Mouse (Mus musculus) lung, postnatal 25 days (tissue): Measurements from ENCODE around the gene Atf5.

ENCODE experiments used
- DNase-seq: peaks from one replicate; pipeline ENCODE4 v3.0.0; 2022; ENCODE audit warnings: low spot score

Gene Atf5

GRCm38 (mm10) chr7:44850146-44850545, 33.7 kb upstream of the Atf5 start:
- peak; percentile 75 for DNase-seq

DNA sequence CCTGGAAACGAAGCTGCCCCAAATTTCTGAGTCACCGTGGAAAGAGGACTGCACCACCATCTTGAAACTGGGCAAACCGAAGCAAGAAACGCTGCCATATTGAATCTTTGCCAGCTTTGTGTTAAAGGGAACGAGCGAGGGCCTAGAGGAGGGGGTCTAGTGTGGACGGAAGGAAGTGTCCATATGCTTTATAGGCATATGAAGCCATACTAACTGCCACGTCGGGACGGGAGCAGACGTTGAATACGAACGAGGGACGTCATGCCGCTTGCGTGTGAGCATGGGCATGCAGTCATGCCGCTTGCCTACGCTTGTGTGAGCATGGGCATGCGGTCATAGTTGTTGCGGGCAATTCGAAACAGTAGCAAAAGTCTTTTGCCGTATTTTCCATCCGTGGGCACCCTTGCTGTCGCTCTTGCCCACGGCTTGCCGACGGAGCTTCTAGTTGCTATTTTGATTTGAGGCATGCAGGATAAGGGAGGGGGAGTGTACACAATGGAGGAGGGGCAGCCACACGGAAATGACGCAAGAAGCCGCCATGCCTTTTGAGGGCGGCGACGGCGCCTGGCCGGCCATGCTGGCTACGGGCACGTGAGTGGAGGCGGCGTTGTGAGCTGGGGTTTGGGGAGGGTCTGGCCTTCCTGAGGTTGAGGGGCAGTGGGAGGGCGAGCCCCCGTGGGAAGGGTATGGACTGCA, 33.1 kb upstream of the Atf5 start:
- peak; percentile 92 for DNase-seq

GRCm38 (mm10) chr7:44848561-44849415, 32.3 kb upstream of the Atf5 start, which contains the start of the genes Akt1s1 and Tbc1d17:
TSS of gene Akt1s1 (plus strand) at chr7:44848991.
TSS of gene Tbc1d17 (minus strand) at chr7:44849079.
- peak; percentile 100 for DNase-seq

- no peak for DNase-seq
These were observed 31.3 kb upstream of the Atf5 start for GRCm38 (mm10) chr7:44847772-44848171.

DNA sequence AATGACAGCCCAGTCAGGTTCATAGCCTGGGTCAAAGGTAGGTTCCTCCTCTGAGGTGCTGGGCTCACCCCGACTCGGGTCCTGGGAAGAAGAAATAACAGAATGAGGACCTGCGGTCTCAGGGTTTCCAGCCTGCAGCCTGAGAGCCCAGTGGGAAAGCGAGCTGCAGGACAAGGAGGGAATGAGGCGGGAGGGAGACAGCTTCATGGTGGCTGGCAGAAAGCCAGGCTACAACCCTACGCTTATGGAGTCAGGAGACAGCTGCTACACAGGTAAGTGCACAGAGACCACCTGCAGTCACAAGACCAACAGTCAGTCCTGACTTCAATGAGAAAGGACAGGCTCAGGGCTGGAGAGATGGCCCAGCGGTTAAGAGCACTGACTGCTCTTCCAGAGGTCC, 30.3 kb upstream of the Atf5 start:
- no peak for DNase-seq

- DNase-seq: no peak
These were observed 28.5 kb upstream of the Atf5 start for GRCm38 (mm10) chr7:44845006-44845405.

DNA sequence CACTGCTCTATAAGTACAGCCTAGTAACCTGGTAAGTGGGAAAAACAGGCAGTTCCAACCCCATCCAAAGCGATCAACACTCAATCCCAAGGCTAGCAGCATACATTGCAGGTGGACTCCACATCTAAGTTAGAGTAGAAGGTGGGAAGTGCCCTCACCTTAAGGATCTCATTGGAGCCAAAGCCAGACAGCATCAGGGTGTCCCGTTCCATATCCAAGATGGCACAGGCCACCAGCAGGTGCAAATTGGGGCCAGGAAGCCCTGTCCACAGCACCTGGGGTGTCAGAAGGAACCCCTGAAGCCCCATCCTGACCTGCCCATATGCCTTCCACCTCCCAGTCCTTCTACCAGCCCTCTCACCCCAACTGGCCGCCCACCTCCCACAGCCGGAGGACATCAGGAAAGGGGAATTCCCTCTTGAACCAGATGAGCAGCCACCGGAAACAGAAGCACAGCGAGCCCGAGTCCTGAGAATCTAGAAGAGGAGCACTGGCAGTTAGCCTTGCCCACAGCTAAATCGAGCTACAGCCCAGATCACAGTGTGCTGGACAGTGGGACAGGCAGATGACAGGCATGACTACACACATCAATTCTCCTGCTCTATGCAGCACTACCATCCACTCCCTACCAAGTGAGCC, 25.5 kb upstream of the Atf5 start:
- no peak for DNase-seq

DNA sequence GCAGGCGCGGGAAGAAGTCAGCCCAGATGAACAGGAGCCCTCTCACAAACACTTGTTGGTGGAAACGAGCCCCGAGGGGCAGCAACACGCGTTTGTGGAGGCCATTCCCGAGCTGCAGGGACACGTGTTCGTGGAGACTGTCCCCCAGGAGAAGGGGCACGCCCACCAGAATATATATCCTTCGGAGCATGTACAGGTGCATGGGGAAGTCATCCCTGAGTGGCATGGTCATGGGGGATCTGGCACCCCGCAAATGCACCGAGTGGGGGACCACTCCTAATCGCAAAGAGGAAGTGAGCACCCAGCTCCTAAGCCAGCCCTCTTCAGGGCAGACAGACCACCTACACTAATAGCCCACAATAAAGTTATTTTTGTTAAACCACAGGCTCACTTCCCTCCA, 24.0 kb upstream of the Atf5 start:
- no peak for DNase-seq

GRCm38 (mm10) chr7:44839491-44840191, 23.2 kb upstream of the Atf5 start:
- no peak for DNase-seq

DNA sequence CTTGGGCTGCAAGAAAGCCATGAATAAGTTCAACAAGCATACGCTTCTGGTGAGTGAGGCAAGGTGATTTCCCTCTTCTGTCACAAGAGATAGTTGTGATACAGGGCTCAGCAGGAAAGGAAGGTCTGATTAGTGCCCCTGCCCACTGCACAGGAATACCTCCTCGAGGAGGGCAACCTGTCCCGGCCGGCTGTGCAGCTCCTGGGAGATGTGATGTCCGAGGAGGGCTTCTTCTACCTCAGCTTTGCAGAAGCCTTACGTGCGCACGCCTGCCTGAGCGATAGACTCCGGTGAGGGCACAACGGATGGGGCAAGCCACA, 22.7 kb upstream of the Atf5 start:
- no peak for DNase-seq

DNA sequence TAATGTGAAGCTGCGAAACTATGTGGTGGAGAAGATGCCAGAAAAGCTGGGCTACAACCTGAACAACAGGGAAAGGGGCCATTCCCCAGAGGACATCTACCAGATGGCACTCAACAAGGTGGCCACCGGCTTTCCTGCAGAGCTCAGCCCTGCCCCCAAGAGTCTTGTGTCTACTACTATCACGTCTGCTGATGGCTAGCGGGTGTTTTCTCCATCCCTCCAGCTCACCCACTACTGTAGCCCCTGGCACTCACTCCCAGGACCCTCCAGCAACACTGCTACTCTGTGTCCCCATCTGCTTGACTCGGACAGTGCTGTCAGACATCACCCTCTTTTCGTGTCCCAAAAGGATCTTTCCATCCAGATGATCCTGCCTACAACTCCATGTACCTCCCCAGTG, 21.6 kb upstream of the Atf5 start:
- no peak for DNase-seq

DNA sequence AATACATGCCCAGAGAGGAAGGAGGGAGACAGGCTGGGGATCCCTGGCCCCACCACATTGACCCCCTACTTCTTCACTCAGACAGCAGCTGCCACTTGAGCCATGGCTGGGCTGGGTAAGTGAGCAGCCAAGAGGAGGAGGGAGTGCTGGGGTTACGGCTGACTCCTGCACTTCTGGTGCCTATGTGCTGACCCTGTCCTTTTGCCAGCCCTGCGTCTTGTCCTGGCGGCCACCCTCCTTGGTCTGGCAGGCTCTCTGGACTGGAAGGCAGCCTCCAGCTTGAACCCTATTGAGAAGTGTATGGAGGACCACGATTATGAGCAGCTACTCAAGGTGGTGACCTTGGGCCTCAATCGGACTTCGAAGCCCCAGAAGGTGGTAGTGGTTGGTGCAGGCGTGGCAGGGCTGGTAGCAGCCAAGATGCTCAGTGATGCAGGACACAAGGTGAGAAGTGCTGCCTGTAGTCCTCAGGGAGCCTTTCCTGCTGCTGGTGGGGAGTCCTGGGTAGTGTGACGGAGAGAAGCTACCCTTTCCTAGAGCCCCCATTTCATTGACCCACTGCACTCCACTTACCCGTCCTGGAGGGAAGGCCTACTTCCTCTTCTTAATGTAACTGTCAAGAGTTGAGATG, 20.1 kb upstream of the Atf5 start:
- no peak for DNase-seq

DNA sequence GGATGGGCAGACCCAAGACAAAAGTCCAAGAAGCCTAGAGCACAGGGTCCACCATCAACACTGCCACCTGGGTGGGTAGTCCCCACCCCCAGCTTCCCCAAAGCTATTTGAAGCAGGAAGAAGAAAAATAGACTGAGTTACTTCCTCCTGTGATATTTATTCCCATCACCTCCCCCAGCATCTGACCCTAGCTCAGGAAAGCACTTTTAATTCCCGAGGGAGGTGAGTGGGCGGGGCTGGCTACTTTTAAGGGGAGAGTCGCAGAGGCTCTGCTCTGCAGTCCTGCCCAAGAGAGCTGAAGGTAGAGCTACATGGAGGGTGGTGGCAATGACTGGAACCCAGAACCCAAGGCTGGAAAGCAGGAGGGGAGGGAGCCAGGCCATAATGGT, 19.6 kb upstream of the Atf5 start:
- DNase-seq: no peak

DNA sequence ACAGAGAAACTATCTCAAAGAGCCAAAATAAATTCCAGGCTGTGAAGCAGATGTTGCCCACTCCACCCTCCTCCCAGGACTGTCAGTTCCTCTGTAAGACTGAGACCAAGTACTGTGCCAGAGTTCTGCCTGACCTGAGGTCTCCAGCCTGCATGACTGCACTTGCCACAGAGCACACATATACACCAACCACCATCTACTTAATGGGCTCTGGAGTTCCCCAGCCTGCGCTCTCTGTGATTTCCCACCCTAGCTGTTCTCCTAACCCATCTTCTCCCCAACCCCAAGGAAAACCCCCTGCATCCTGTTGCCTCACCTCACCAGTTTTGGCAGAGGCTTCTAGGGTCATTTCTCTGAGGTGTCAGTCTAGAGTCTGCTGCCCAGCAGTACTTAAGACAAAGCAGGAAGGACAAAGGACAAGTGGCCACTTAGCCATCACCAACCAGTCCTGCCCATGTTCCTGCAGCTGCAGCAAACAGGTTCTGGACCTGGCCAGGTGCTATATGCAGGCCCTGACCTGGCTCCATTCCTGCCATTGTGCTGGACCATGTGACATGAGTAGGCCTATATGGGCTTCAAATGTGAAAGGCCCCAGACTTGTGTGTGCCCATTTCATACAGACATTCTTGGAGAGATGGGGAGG, 19.0 kb upstream of the Atf5 start:
- no peak for DNase-seq

- no peak for DNase-seq
These were observed 16.3 kb upstream of the Atf5 start for GRCm38 (mm10) chr7:44832763-44833162.

DNA sequence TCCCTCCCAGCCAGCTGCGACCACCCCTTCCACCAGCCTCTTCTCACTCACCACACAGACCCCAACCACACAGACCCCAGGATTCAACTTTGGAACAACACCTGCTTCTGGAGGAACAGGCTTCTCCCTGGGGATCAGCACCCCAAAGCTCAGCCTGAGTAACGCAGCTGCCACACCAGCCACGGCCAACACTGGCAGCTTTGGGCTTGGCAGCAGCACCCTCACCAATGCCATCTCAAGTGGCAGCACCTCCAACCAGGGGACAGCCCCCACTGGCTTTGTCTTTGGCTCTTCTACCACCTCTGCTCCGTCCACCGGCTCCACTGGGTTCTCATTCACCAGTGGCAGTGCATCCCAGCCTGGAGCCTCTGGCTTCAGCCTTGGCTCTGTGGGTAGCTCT, 12.2 kb upstream of the Atf5 start:
- DNase-seq: no peak

DNA sequence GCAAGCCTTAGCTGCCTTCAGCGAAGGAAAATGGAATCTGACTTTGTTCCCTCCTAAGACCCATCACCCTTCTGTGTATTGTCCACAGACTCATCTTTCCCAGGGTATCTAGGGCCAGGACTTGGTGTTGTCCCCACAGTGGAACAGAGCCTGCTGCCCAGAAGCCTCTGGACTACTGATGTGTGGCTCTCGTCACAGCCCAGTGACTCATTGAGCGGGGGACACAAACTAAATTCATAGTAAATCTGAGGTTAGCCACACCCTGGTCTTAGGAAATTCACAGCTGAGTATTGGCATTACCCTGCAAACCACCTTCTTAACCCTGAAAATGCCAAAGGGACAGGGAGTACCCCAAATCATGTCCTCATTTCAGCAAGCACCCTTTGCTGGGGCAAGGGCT, 10.3 kb upstream of the Atf5 start:
- DNase-seq: no peak

- DNase-seq: peak; percentile 82
These were observed 8.4 kb upstream of the Atf5 start for GRCm38 (mm10) chr7:44824872-44825271.

- DNase-seq: no peak
These were observed 7.0 kb upstream of the Atf5 start for GRCm38 (mm10) chr7:44823409-44823808.

- no peak for DNase-seq
These were observed 5.4 kb upstream of the Atf5 start for GRCm38 (mm10) chr7:44821666-44822448.

DNA sequence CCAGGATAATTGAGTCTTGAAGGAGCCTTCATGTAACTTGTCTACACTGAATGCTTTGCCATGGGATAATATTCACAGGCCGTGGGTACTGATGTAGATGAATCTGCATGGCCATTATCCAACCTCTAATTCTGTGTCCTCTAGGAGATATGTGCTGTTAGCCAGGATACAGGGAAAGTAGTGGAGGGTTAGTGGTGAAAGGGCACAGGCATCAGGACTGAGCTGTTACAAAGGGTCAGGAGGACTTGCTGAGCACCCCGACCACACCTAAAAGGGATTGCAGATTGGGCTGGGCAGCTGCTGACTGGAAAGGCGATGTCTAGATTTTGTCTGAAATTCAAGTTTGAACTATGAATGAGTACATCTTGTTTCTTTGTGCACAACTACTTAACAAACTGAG, 4.1 kb upstream of the Atf5 start:
- no peak for DNase-seq
